Mouse (Mus musculus): ENCODE data around the gene Tatdn3. TPM values are rescaled to one million over a fixed set of nuclear protein-coding genes. Genes with fewer than 3 reads are reported as not detected.
A peak's percentile ranks its signal among the peaks of the same experiment; 100 is the strongest.

Tatdn3 gene
- polyA plus RNA-seq, 1 experiment from 2014 or later, result 14.0 TPM

DNA sequence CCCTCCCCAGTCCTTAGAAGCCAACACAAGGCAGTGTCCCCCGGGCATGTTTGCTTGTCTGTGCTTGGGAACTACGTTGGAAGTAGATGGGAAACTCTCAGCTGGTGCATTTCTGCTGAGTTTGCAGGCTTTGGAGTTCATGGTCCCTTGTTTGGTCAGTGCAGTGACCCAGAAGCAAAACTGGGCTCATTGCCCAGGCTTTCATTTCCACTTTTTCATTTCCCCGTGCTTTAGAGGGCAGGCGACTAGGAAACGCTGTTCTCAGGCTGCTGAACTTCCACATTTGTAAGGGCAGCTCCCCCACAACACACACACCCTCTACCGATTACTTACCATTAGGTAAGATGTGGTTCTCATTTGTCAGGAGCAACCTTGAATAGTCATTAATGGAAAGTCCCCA lies 10.3 kb upstream of the Tatdn3 start:
- H3K9me3 ChIP-seq, result no peaks in the 10 kb centered on the region
- no peaks in the 10 kb centered on the region for H3K4me1 ChIP-seq
- H3K27me3 ChIP-seq, result no peaks in the 10 kb centered on the region
- no peak overlapping the region for H3K4me2 ChIP-seq
- H3K9ac ChIP-seq, result no peak overlapping the region
- ATAC-seq (ENCODE audit: insufficient number of reproducible peaks, insufficient read depth, low FRiP score, low TSS enrichment, low read depth), result no peak
- no peak overlapping the region for H3K27ac ChIP-seq
- 85% methylated on average over 6 of the region's 6 CpGs for WGBS
- peaks cover 79% of the 10 kb centered on the region for H3K36me3 ChIP-seq
- H3K4me3 ChIP-seq, result no peak overlapping the region

DNA sequence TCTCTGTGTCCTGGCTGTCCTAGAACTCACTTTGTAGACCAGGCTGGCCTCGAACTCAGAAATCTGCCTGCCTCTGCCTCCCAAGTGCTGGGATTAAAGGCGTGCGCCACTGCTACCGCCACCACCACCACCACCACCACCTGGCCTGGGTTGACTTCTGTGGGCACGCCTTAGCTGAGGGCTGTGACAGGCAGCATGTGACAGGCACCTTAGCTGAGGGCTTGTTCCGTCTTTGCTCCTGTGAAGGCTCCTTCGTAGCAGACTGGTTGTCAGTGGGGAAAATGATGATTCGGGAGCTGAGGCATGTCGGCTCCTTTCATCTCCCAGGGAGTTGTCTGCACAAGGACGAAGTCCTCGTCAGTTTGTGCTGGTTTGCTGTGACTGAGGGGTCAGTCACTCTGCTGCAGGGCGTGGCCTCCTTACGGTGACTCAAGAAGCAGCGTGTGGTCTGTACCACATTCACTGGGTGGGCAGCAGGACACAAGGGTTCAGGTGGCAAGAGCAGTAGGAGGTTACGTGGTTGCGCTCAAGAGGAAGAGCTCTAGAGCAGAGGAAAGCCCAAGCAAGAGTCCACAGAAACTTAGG lies 9.7 kb upstream of the Tatdn3 start:
- Histone ChIP-seq H3K36me3 (peaks cover 78% of the 10 kb centered on the region), H3K9me3 (no peaks in the 10 kb centered on the region), H3K4me2 (no peak overlapping the region), H3K27ac (no peak overlapping the region), H3K4me3 (no peak overlapping the region), H3K4me1 (no peaks in the 10 kb centered on the region), H3K9ac (no peak overlapping the region), H3K27me3 (no peaks in the 10 kb centered on the region)
- ATAC-seq (ENCODE audit: insufficient number of reproducible peaks, insufficient read depth, low FRiP score, low TSS enrichment, low read depth), result no peak
- WGBS, result 93% methylated on average over 16 of the region's 16 CpGs

DNA sequence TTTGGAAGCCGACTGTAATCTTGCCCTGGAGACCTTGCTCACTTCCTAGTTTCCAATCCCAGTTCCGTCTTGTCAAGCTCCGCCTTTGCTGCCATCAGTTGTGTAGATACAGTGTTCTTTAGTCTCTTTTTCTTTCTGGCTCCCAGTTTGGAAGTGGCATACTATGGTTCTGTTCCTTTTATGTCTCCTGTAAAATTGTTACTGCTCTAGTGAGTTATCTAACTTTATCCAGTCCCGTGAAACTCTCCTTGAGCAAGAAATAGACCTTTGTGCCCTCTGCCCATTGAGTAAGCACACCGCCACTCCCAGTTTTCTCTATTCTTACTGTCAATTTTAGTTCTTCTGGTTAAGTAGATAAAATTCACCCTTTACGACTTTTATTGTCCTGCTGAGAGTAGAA lies 8.9 kb upstream of the Tatdn3 start:
- Histone ChIP-seq H3K36me3 (peaks cover 77% of the 10 kb centered on the region), H3K9me3 (no peaks in the 10 kb centered on the region), H3K4me3 (no peak overlapping the region), H3K4me1 (no peaks in the 10 kb centered on the region), H3K27me3 (no peaks in the 10 kb centered on the region), H3K27ac (no peak overlapping the region), H3K4me2 (no peak overlapping the region), H3K9ac (no peak overlapping the region)
- ATAC-seq (ENCODE audit: insufficient number of reproducible peaks, insufficient read depth, low FRiP score, low TSS enrichment, low read depth), result no peak
- WGBS, result 90% methylated on average over 6 of the region's 6 CpGs

DNA sequence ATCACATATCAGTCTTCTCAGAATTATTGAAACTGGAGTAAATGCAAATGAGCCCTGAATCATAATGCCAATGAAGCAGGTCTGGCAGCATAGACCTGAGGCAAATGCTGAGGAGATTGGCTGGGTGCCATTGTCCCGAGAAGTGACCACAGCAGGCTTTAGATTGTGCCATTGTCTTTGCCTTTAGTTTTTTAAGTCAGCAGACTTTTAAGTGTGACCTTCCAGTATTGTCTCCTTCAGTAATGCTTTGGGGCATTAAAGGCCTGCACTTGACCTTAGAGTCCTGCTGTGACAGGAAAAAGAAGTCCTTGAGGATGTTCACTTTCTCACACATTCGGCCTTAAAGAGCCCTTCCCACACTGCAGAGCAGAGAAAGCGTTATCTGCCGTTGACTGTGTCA lies 7.5 kb upstream of the Tatdn3 start:
- no peak for ATAC-seq (ENCODE audit: insufficient number of reproducible peaks, insufficient read depth, low FRiP score, low TSS enrichment, low read depth)
- no peak overlapping the region for H3K9ac ChIP-seq
- H3K9me3 ChIP-seq, result no peaks in the 10 kb centered on the region
- no peak overlapping the region for H3K4me2 ChIP-seq
- H3K27me3 ChIP-seq, result no peaks in the 10 kb centered on the region
- H3K27ac ChIP-seq, result no peak overlapping the region
- no peaks in the 10 kb centered on the region for H3K4me1 ChIP-seq
- H3K4me3 ChIP-seq, result no peak overlapping the region
- WGBS, result 88% methylated on average over 4 of the region's 4 CpGs
- peaks cover 87% of the 10 kb centered on the region for H3K36me3 ChIP-seq

- no peaks in the 10 kb centered on the region for H3K27me3 ChIP-seq
- H3K4me3 ChIP-seq, result no peak overlapping the region
- H3K4me2 ChIP-seq, result no peak overlapping the region
- 84% methylated on average over 5 of the region's 5 CpGs for WGBS
- no peak for ATAC-seq (ENCODE audit: insufficient number of reproducible peaks, insufficient read depth, low FRiP score, low TSS enrichment, low read depth)
- H3K27ac ChIP-seq, result no peak overlapping the region
- H3K9ac ChIP-seq, result no peak overlapping the region
- no peaks in the 10 kb centered on the region for H3K9me3 ChIP-seq
- peaks cover 11% of the 10 kb centered on the region for H3K4me1 ChIP-seq
- peaks cover 78% of the 10 kb centered on the region for H3K36me3 ChIP-seq
Measured at GRCm38 (mm10) chr1:191068377-191068776, 5.6 kb upstream of the Tatdn3 start.

DNA sequence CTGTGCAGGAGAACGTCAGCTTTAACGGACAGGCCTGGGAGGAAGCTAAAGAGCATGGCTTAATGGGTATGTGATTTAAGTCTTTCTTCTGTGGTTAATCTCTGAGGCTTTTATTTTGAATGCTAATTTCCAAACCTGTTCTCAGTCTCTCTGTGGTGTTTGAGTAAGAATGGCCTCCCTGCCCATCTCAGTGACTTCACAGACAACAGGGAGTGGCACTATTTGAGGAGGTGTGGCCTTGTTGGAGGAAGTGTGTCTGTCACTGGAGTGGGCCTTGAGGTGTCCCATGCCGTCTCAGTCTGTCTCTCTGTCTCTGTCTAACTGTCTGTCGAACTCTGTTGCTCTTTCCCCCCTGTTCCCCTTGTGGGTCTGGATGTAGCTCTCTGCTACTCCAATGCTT lies 2.5 kb upstream of the Tatdn3 start:
- ATAC-seq (ENCODE audit: insufficient number of reproducible peaks, insufficient read depth, low FRiP score, low TSS enrichment, low read depth), result no peak
- H3K4me1 ChIP-seq, result peaks cover 21% of the 10 kb centered on the region
- 81% methylated on average over 4 of the region's 4 CpGs for WGBS

GRCm38 (mm10) chr1:191064535-191064934 lies 1.8 kb upstream of the Tatdn3 start:
- H3K4me3 ChIP-seq, result no peak overlapping the region
- WGBS, result 87% methylated on average over 2 of the region's 2 CpGs
- H3K9ac ChIP-seq, result no peak overlapping the region

More for the DNA sequence above, 2.5 kb upstream of the Tatdn3 start:
- Histone ChIP-seq H3K4me2 (no peak overlapping the region), H3K27ac (no peak overlapping the region), H3K9me3 (no peaks in the 10 kb centered on the region), H3K36me3 (peaks cover 48% of the 10 kb centered on the region), H3K9ac (no peak overlapping the region), H3K27me3 (no peaks in the 10 kb centered on the region; the same call in 1 of the 2 replicates), H3K4me3 (no peak overlapping the region)

DNA sequence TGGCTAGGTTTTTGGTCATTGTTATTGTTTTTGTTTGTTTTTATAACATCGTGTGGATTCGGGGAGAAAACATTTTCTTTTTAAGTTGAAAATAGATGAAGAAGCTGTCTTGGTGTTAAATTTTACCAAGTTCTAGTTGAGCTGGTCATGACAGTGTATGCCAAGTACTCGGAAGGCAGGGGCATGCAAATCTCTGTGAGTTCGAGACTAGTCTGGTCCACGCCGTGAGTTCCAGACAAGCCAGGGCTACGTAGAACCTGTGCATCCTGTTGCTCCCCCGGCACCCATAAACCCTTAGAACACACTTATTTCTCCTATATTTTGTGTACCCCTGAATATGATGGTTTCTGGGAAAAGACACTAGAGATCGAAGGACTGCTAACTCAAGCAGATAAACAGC lies 968 bp upstream of the Tatdn3 start:
- peak overlapping the region; percentile 88 for H3K4me3 ChIP-seq
- H3K4me1 ChIP-seq, result peaks cover 21% of the 10 kb centered on the region
- 58% methylated on average over 9 of the region's 9 CpGs for WGBS
- ATAC-seq (ENCODE audit: insufficient number of reproducible peaks, insufficient read depth, low FRiP score, low TSS enrichment, low read depth), result no peak
- peak overlapping the region; percentile 91 for H3K4me2 ChIP-seq
- peaks cover 33% of the 10 kb centered on the region for H3K36me3 ChIP-seq
- H3K27me3 ChIP-seq, result no peaks in the 10 kb centered on the region; the same call in 1 of the 2 replicates
- H3K27ac ChIP-seq, result no peak overlapping the region
- peak overlapping the region; percentile 86 for H3K9ac ChIP-seq
- H3K9me3 ChIP-seq, result no peaks in the 10 kb centered on the region

More at GRCm38 (mm10) chr1:191064535-191064934, 1.8 kb upstream of the Tatdn3 start:
- Histone ChIP-seq H3K27me3 (no peaks in the 10 kb centered on the region; the same call in 1 of the 2 replicates), H3K27ac (no peak overlapping the region), H3K9me3 (no peaks in the 10 kb centered on the region), H3K36me3 (peaks cover 42% of the 10 kb centered on the region), H3K4me1 (peaks cover 21% of the 10 kb centered on the region), H3K4me2 (no peak overlapping the region)
- no peak for ATAC-seq (ENCODE audit: insufficient number of reproducible peaks, insufficient read depth, low FRiP score, low TSS enrichment, low read depth)

DNA sequence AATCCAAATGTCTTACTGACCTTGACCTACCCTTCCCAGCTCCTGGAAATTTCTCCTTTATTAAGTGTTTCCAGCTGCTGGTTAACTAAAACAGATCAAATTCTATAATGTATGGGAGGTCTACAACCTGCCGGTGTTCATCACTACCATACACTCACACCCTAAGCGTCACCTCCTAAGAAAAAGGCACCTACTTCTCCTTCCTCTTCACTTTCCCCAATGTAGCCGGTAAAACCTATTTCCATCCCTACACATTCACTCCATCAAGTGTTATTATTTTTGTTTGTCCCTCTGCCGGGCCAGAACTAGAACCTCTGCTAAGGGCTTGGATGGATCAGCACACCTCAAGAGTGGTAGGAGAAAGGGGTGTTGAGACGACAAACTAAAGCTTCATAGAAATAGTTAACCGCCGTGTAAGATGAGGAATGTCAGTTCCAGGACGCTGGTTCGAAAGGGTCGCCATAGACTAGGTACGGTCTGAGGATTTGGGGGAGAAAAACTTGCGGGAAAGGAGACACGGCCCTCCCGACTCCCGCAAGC lies 421 bp downstream of the Tatdn3 start:
- Histone ChIP-seq H3K9me3 (no peaks in the 10 kb centered on the region), H3K27ac (peak overlapping the region; percentile 51), H3K4me1 (peaks cover 21% of the 10 kb centered on the region), H3K9ac (peak overlapping the region; percentile 86), H3K36me3 (peaks cover 24% of the 10 kb centered on the region), H3K4me2 (peak overlapping the region; percentile 91), H3K4me3 (peak overlapping the region; percentile 88), H3K27me3 (no peaks in the 10 kb centered on the region; the same call in 1 of the 2 replicates)
- ATAC-seq (ENCODE audit: insufficient number of reproducible peaks, insufficient read depth, low FRiP score, low TSS enrichment, low read depth), result peak; percentile 26; the same call in 1 of the 2 replicates
- 3% methylated on average over 15 of the region's 15 CpGs for WGBS

- no peak overlapping the region for H3K4me3 ChIP-seq
- no peak for ATAC-seq (ENCODE audit: insufficient number of reproducible peaks, insufficient read depth, low FRiP score, low TSS enrichment, low read depth)
- no peak overlapping the region for H3K27ac ChIP-seq
- H3K9me3 ChIP-seq, result no peaks in the 10 kb centered on the region
- H3K27me3 ChIP-seq, result no peaks in the 10 kb centered on the region; the same call in 1 of the 2 replicates
- no peak overlapping the region for H3K9ac ChIP-seq
- H3K36me3 ChIP-seq, result 0 out of 2 replicates have a peak, but pooled peaks cover 3% of the 10 kb centered on the region
- H3K4me2 ChIP-seq, result no peak overlapping the region
- 0 out of 2 replicates have a peak, but pooled peaks cover 7% of the 10 kb centered on the region for H3K4me1 ChIP-seq
- 66% methylated on average over 3 of the region's 3 CpGs for WGBS
Measured at GRCm38 (mm10) chr1:191057461-191057860, 5.3 kb downstream of the Tatdn3 start.

- Histone ChIP-seq H3K27ac (no peak overlapping the region), H3K4me1 (no peaks in the 10 kb centered on the region), H3K27me3 (no peaks in the 10 kb centered on the region), H3K9me3 (no peaks in the 10 kb centered on the region), H3K36me3 (0 out of 2 replicates have a peak, but pooled peaks cover 3% of the 10 kb centered on the region), H3K9ac (no peak overlapping the region), H3K4me2 (no peak overlapping the region), H3K4me3 (no peak overlapping the region)
- no peak for ATAC-seq (ENCODE audit: insufficient number of reproducible peaks, insufficient read depth, low FRiP score, low TSS enrichment, low read depth)
- whole genome bisulfite sequencing, result 67% methylated on average over 2 of the region's 2 CpGs
Measured at GRCm38 (mm10) chr1:191055533-191055873, 7.2 kb downstream of the Tatdn3 start.

- H3K4me3 ChIP-seq, result no peak overlapping the region
- WGBS, result 75% methylated on average over 8 of the region's 8 CpGs
- H3K36me3 ChIP-seq, result 0 out of 2 replicates have a peak, but pooled peaks cover 3% of the 10 kb centered on the region
- no peak overlapping the region for H3K4me2 ChIP-seq
- H3K27me3 ChIP-seq, result no peaks in the 10 kb centered on the region
- no peak overlapping the region for H3K9ac ChIP-seq
- no peak for ATAC-seq (ENCODE audit: insufficient number of reproducible peaks, insufficient read depth, low FRiP score, low TSS enrichment, low read depth)
- no peak overlapping the region for H3K27ac ChIP-seq
- H3K9me3 ChIP-seq, result no peaks in the 10 kb centered on the region
- H3K4me1 ChIP-seq, result no peaks in the 10 kb centered on the region
Measured at GRCm38 (mm10) chr1:191054870-191055532, 7.7 kb downstream of the Tatdn3 start.

Data from embryonic facial prominence, embryonic 13.5 days (tissue).